Mouse (Mus musculus): ENCODE results near the gene Lonp2. TPM values are rescaled to one million over a fixed set of nuclear protein-coding genes. Genes with fewer than 3 reads are reported as not detected.

Lonp2 gene
- polyA plus RNA-seq, 1 experiment from 2014 or later: 61.4 TPM

DNA sequence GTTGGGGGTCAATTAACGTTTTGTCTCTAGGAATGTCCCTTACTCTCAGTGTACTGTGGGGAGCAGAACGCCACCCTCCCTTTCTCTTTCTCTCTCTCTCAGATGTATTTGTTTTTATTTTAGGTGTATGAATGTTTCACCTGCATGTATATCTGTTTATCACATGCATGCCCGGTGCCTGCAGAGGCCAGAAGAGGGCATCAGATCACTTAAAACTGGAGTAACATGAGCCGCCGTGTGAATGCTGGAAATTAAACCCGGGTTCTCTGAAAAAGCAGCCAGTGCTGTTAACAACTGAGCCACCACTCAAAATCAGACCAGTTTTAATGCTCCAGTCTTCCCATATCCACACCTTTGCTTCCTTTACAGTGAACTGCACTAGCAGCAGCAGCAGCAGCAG lies 37.2 kb upstream of the Lonp2 start:
- Histone ChIP-seq H3K4me3 (replicated peaks; ENCODE audit: low read length) (no peak overlapping the region), H3K27ac (ENCODE audit: low read length) (no peak overlapping the region), H3K4me1 (ENCODE audit: control insufficient read depth, insufficient read depth, low read length) (no peaks in the 10 kb centered on the region), H3K9me3 (replicated peaks; ENCODE audit: control insufficient read depth, low read length) (no peaks in the 10 kb centered on the region), H3K36me3 (ENCODE audit: control insufficient read depth, insufficient read depth, low read length) (no peaks in the 10 kb centered on the region), H3K27me3 (ENCODE audit: control insufficient read depth, insufficient read depth, low read length) (no peaks in the 10 kb centered on the region), H3K4me2 (ENCODE audit: low read depth, low read length) (no peak overlapping the region), H3K9ac (ENCODE audit: low read length) (no peak overlapping the region)
- 47% methylated on average over 6 of the region's 6 CpGs for WGBS
- no peak for ATAC-seq (ENCODE audit: insufficient read depth, low FRiP score)

DNA sequence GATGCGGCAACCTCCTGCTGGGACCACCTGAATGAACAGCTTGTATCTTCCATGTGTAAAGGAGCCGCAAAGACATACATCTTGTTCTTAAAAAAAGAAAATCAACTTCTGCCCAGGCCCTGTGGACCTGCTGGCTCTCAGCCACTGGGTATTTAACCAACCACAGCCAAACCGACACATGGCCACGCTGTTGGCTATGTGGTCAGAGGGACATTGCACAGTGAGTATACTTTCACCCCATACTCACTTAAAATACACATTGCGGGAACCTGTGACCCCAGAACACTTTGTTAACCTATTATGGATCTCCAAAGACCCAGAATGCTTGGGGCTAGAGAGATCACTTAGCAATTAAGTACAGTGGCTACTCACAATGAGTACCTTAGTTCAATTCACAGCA lies 35.5 kb upstream of the Lonp2 start:
- Histone ChIP-seq H3K27ac (ENCODE audit: low read length) (no peak overlapping the region), H3K27me3 (ENCODE audit: control insufficient read depth, insufficient read depth, low read length) (no peaks in the 10 kb centered on the region), H3K4me3 (replicated peaks; ENCODE audit: low read length) (no peak overlapping the region), H3K4me2 (ENCODE audit: low read depth, low read length) (no peak overlapping the region), H3K36me3 (ENCODE audit: control insufficient read depth, insufficient read depth, low read length) (no peaks in the 10 kb centered on the region), H3K9ac (ENCODE audit: low read length) (no peak overlapping the region), H3K4me1 (ENCODE audit: control insufficient read depth, insufficient read depth, low read length) (no peaks in the 10 kb centered on the region), H3K9me3 (replicated peaks; ENCODE audit: control insufficient read depth, low read length) (no peaks in the 10 kb centered on the region)
- ATAC-seq (ENCODE audit: insufficient read depth, low FRiP score): no peak
- 83% methylated on average over 5 of the region's 5 CpGs for WGBS

DNA sequence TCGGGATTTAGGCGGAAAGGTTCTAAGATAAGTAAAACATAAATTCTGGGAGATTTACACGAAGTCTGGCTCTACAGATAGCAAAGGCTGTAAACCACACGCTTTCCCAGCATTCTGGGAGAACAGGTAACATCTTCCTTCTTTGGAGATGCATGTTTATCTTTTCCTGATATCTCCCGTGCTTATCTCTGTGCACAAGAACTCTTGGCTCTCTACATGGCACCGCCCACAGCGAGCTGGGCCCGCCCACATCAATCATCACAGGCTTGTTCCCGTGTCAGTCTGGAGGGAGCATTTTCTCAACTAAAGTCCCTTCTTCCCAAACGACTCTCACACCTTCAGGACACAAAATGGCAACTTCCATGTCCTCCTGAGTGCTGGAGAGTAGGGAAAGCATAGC lies 30.7 kb upstream of the Lonp2 start:
- no peak overlapping the region for H3K4me2 ChIP-seq (ENCODE audit: low read depth, low read length)
- ATAC-seq (ENCODE audit: insufficient read depth, low FRiP score): no peak
- WGBS: 49% methylated on average over 10 of the region's 10 CpGs
- H3K36me3 ChIP-seq (ENCODE audit: control insufficient read depth, insufficient read depth, low read length): no peaks in the 10 kb centered on the region
- no peak overlapping the region for H3K27ac ChIP-seq (ENCODE audit: low read length)
- H3K4me1 ChIP-seq (ENCODE audit: control insufficient read depth, insufficient read depth, low read length): no peaks in the 10 kb centered on the region
- no peaks in the 10 kb centered on the region for H3K9me3 ChIP-seq (replicated peaks; ENCODE audit: control insufficient read depth, low read length)
- H3K27me3 ChIP-seq (ENCODE audit: control insufficient read depth, insufficient read depth, low read length): no peaks in the 10 kb centered on the region
- H3K9ac ChIP-seq (ENCODE audit: low read length): no peak overlapping the region
- no peak overlapping the region for H3K4me3 ChIP-seq (replicated peaks; ENCODE audit: low read length)

DNA sequence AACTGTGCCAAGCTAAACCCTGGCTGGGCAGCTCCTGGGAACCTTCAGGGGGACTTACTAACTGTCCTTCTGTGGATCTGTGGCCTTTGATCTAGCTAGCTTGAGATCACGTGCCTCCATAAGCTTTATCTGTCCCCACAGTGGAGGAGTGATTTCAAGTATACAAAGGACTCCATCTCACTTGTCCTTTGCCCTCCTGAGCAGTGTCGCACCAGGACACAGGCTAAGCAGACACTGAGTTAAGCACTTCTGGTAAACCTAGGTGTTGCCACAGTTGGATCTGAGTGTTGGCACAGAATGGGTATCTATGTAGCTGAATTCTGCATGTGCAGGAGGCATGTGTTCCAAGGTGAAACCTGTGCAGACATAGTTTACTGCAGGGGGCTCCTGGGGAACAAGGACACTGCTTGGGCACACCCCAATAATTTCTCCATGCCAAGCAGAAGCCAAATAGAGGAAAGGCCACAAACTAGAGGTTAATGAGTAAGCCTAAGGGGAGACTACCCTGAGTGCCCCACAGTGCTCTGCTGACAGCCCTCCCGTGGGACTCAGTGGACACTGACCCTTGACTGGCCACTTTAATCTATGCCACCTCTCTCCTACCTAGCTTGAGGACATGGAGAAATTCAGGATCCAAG lies 29.6 kb upstream of the Lonp2 start:
- H3K9ac ChIP-seq (ENCODE audit: low read length): no peak overlapping the region
- no peaks in the 10 kb centered on the region for H3K9me3 ChIP-seq (replicated peaks; ENCODE audit: control insufficient read depth, low read length)
- ATAC-seq (ENCODE audit: insufficient read depth, low FRiP score): no peak
- H3K27ac ChIP-seq (ENCODE audit: low read length): no peak overlapping the region
- no peak overlapping the region for H3K4me2 ChIP-seq (ENCODE audit: low read depth, low read length)
- no peaks in the 10 kb centered on the region for H3K27me3 ChIP-seq (ENCODE audit: control insufficient read depth, insufficient read depth, low read length)
- no peaks in the 10 kb centered on the region for H3K36me3 ChIP-seq (ENCODE audit: control insufficient read depth, insufficient read depth, low read length)
- no peaks in the 10 kb centered on the region for H3K4me1 ChIP-seq (ENCODE audit: control insufficient read depth, insufficient read depth, low read length)
- no peak overlapping the region for H3K4me3 ChIP-seq (replicated peaks; ENCODE audit: low read length)
- 48% methylated on average over 3 of the region's 3 CpGs for WGBS

DNA sequence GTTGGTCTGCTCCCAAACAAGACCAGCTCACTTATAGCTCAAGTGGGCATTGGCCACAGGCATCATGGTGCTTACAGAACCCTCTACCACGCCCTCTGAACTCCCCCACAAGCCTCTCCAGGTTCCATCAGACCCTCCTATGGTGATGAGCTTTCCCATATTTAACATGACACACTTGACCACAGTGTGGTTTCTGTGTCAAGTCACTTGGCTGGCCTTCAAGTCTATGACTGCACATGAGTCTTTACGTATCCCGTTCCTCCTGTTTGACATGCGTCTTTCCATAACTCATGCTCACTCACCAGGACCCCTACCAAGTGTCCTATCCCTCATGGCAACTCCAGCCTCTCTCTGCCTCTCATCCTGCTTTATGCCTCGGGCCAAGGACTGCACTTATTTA lies 28.2 kb upstream of the Lonp2 start:
- Histone ChIP-seq H3K9me3 (replicated peaks; ENCODE audit: control insufficient read depth, low read length) (no peaks in the 10 kb centered on the region), H3K27me3 (ENCODE audit: control insufficient read depth, insufficient read depth, low read length) (no peaks in the 10 kb centered on the region), H3K36me3 (ENCODE audit: control insufficient read depth, insufficient read depth, low read length) (no peaks in the 10 kb centered on the region), H3K4me3 (replicated peaks; ENCODE audit: low read length) (no peak overlapping the region), H3K9ac (ENCODE audit: low read length) (no peak overlapping the region), H3K27ac (ENCODE audit: low read length) (no peak overlapping the region), H3K4me2 (ENCODE audit: low read depth, low read length) (no peak overlapping the region), H3K4me1 (ENCODE audit: control insufficient read depth, insufficient read depth, low read length) (no peaks in the 10 kb centered on the region)
- 78% methylated on average over 5 of the region's 5 CpGs for WGBS
- no peak for ATAC-seq (ENCODE audit: insufficient read depth, low FRiP score)

DNA sequence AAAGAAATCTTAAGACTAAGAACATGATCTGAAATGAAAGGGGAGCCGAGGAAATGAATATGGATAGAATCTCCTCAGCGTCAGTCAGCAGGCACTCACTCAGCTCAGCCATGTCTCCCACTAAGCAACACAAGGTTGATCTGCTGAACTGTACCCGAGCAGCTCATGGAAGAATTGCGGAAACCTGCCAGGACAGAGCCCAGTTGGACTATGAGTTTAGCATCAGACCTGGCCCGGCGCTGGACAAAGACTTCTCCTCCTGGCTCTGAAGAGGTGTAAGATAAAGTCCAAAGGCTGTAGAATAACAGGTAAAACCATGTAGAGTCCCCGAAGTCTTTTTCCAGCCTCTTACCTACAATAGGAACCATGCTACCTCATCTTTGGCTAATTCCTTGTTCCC lies 26.2 kb upstream of the Lonp2 start:
- no peaks in the 10 kb centered on the region for H3K4me1 ChIP-seq (ENCODE audit: control insufficient read depth, insufficient read depth, low read length)
- H3K9me3 ChIP-seq (replicated peaks; ENCODE audit: control insufficient read depth, low read length): no peaks in the 10 kb centered on the region
- no peak overlapping the region for H3K4me2 ChIP-seq (ENCODE audit: low read depth, low read length)
- no peak overlapping the region for H3K4me3 ChIP-seq (replicated peaks; ENCODE audit: low read length)
- H3K27me3 ChIP-seq (ENCODE audit: control insufficient read depth, insufficient read depth, low read length): no peaks in the 10 kb centered on the region
- no peak for ATAC-seq (ENCODE audit: insufficient read depth, low FRiP score)
- no peaks in the 10 kb centered on the region for H3K36me3 ChIP-seq (ENCODE audit: control insufficient read depth, insufficient read depth, low read length)
- WGBS: 87% methylated on average over 7 of the region's 7 CpGs
- no peak overlapping the region for H3K9ac ChIP-seq (ENCODE audit: low read length)
- no peak overlapping the region for H3K27ac ChIP-seq (ENCODE audit: low read length)

DNA sequence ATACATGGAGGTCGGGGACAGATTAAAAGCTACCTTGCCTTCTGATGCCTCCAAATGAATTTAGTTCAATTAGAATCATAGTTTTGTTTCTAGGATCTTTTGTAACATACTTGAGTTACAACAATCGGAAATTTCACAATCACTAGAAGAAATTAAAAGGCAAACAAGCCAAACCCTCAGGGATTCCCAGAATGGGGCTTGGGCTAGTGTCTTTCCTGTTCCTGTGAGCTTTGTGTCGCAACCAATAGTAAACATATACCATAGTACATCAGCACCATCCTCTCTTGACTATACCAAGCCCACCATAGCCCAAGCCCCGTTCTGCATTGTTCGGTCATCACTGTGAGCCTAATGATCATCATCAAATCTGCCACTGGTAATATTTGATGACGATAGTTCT lies 24.5 kb upstream of the Lonp2 start:
- Histone ChIP-seq H3K36me3 (ENCODE audit: control insufficient read depth, insufficient read depth, low read length) (no peaks in the 10 kb centered on the region), H3K4me1 (ENCODE audit: control insufficient read depth, insufficient read depth, low read length) (no peaks in the 10 kb centered on the region), H3K27me3 (ENCODE audit: control insufficient read depth, insufficient read depth, low read length) (no peaks in the 10 kb centered on the region), H3K27ac (ENCODE audit: low read length) (no peak overlapping the region), H3K9ac (ENCODE audit: low read length) (no peak overlapping the region), H3K4me2 (ENCODE audit: low read depth, low read length) (no peak overlapping the region), H3K4me3 (replicated peaks; ENCODE audit: low read length) (no peak overlapping the region), H3K9me3 (replicated peaks; ENCODE audit: control insufficient read depth, low read length) (no peaks in the 10 kb centered on the region)
- WGBS: 88% methylated on average over 6 of the region's 6 CpGs
- no peak for ATAC-seq (ENCODE audit: insufficient read depth, low FRiP score)

DNA sequence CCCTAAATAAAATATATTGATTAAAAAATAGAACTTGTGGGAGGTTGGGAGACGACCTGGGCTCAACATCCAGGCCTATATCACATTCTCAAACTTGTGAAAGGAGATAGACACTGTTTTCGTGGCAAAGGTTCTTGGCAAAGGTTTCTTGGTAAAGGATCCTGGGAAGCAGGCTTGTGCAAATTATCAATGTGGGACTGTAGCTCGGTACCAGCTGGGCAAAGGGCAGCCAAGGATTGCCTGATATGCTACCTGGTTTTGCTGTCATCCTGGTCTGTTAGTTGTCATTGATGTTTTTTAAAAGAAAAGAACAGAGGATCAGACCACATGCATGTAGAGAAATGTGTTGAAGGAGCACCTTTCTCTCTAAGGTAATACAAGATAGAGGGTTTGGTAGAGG lies 23.5 kb upstream of the Lonp2 start:
- Histone ChIP-seq H3K9me3 (replicated peaks; ENCODE audit: control insufficient read depth, low read length) (no peaks in the 10 kb centered on the region), H3K27me3 (ENCODE audit: control insufficient read depth, insufficient read depth, low read length) (no peaks in the 10 kb centered on the region), H3K27ac (ENCODE audit: low read length) (no peak overlapping the region), H3K4me3 (replicated peaks; ENCODE audit: low read length) (no peak overlapping the region), H3K9ac (ENCODE audit: low read length) (no peak overlapping the region), H3K4me2 (ENCODE audit: low read depth, low read length) (no peak overlapping the region), H3K4me1 (ENCODE audit: control insufficient read depth, insufficient read depth, low read length) (no peaks in the 10 kb centered on the region), H3K36me3 (ENCODE audit: control insufficient read depth, insufficient read depth, low read length) (no peaks in the 10 kb centered on the region)
- no peak for ATAC-seq (ENCODE audit: insufficient read depth, low FRiP score)
- WGBS: 74% methylated on average over 3 of the region's 3 CpGs

DNA sequence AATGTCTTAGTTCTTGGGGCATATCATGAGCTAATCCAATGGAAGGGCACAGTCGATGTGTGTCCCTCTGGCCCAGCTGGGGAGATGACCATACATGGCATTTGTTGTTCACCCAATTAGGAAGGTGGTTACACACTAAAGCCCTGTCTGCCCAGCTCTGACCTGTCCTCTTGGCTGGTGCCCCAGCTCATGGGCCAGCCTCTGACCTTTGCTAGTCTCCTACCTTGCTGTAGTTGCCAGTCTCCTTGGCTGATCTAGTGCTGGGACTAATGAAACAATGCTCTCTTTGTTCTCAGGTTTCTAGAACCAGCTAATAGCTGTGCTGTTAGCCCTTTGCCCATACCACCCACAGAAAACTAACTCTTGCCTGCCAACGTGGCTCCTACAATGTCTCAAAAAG lies 20.7 kb upstream of the Lonp2 start:
- no peak overlapping the region for H3K27ac ChIP-seq (ENCODE audit: low read length)
- H3K27me3 ChIP-seq (ENCODE audit: control insufficient read depth, insufficient read depth, low read length): no peaks in the 10 kb centered on the region
- no peaks in the 10 kb centered on the region for H3K36me3 ChIP-seq (ENCODE audit: control insufficient read depth, insufficient read depth, low read length)
- no peak overlapping the region for H3K4me2 ChIP-seq (ENCODE audit: low read depth, low read length)
- H3K4me3 ChIP-seq (replicated peaks; ENCODE audit: low read length): no peak overlapping the region
- no peak overlapping the region for H3K9ac ChIP-seq (ENCODE audit: low read length)
- no peak for ATAC-seq (ENCODE audit: insufficient read depth, low FRiP score)
- no peaks in the 10 kb centered on the region for H3K9me3 ChIP-seq (replicated peaks; ENCODE audit: control insufficient read depth, low read length)
- 58% methylated on average over 2 of the region's 2 CpGs for WGBS
- H3K4me1 ChIP-seq (ENCODE audit: control insufficient read depth, insufficient read depth, low read length): no peaks in the 10 kb centered on the region

DNA sequence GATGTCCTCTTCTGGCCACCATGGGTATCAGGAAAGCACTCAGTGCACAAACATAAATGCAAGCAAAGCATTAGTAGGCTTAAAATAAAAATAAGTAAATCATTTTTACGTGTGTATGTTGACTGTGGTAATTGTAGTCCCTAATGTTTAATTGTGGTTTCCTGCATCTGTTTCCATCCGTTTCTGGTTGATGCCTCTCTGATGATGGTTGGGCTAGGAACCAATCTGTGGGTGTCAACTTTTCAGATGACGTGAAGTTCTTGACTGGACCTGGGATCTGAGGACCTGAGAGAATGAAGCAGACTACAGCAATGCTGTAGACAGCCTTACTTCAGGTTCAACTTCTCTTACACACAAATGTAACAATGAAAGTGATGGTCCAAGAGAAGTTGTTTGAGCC lies 19.2 kb upstream of the Lonp2 start:
- no peaks in the 10 kb centered on the region for H3K4me1 ChIP-seq (ENCODE audit: control insufficient read depth, insufficient read depth, low read length)
- no peaks in the 10 kb centered on the region for H3K27me3 ChIP-seq (ENCODE audit: control insufficient read depth, insufficient read depth, low read length)
- H3K36me3 ChIP-seq (ENCODE audit: control insufficient read depth, insufficient read depth, low read length): no peaks in the 10 kb centered on the region
- no peak overlapping the region for H3K4me2 ChIP-seq (ENCODE audit: low read depth, low read length)
- H3K9me3 ChIP-seq (replicated peaks; ENCODE audit: control insufficient read depth, low read length): no peaks in the 10 kb centered on the region
- no peak overlapping the region for H3K4me3 ChIP-seq (replicated peaks; ENCODE audit: low read length)
- no peak for ATAC-seq (ENCODE audit: insufficient read depth, low FRiP score)
- WGBS: 83% methylated on average over 3 of the region's 3 CpGs
- H3K9ac ChIP-seq (ENCODE audit: low read length): no peak overlapping the region
- no peak overlapping the region for H3K27ac ChIP-seq (ENCODE audit: low read length)

Data from stomach, embryonic 16.5 days (tissue).